Mouse (Mus musculus) ovary, postnatal 36 days (tissue): ENCODE measurements around the gene Wtip.
A peak's percentile ranks its signal among the peaks of the same experiment; 100 is the strongest.
"Not testable (repeated sequence)": the region's sequence is repeated elsewhere in the genome, so short reads cannot be mapped to it uniquely, and the experiment has no call there.

Experiments used
- DNase-seq: peaks from one replicate; pipeline ENCODE4 v3.0.0; 2022; ENCODE audit warnings: low spot score, mixed read lengths

Wtip gene

DNA sequence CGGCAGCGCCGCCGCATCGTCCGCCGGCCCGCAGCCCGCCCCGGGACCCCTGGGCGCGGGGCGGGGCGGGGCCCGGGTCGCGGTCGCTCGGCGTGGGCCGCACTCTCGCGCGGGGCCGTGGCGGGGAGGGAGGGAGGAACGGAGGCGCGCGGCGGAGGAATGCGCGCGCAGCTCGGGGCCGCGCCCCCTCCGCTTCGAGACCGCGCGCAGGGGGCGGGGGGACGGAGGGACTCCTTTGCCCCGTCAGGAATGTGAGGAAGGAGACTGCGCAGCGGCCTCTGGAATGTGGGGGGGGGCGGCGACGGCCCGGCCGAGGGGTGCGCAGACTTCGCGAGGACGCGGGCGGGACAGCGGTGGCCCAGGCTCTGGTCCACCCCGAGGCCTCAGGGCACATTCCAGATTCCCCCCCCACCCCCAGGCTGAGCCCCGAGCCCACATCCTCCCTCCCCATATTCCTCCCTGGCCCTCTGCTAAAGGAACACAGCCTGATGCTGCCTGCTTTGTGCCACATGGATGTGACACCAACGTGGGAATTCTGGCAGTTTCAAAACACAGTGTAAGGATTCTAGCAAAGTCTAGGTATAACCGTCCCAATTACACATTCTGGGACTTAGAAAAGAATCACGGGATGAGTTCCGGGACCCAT, at the start of gene Wtip:
Wtip (minus strand) TSS at position 152 of the 646 bp plus-strand sequence.
- peak; percentile 82 for DNase-seq

- DNase-seq = not testable (repeated sequence)
These were observed 43.2 kb upstream of the Wtip start for GRCm38 (mm10) chr7:34176241-34176640.

DNA sequence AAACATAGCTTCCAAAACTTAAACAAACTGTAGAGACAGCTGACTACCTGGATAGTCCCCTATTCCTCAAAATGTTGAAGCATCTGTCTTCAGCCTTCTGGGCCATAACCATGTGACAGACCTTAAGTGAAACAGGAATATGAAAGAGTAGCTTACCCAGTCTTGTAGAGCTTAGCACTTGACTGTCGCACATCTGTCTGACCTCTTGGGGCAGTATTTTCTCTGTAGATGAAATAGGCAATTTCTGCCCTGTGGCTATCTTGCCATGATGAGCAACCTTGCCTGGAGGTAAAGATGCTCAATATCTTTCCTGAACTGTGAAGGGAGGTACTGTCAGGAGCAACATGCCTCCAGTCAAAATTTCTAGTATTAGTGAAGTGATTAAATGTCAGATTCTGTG, 39.2 kb upstream of the Wtip start:
- DNase-seq = no peak

- no peak for DNase-seq
These were observed 36.4 kb upstream of the Wtip start, which contains the start of gene Uba2 for GRCm38 (mm10) chr7:34169454-34169853. Gene Uba2 (minus strand): TSS chr7:34169599.

DNA sequence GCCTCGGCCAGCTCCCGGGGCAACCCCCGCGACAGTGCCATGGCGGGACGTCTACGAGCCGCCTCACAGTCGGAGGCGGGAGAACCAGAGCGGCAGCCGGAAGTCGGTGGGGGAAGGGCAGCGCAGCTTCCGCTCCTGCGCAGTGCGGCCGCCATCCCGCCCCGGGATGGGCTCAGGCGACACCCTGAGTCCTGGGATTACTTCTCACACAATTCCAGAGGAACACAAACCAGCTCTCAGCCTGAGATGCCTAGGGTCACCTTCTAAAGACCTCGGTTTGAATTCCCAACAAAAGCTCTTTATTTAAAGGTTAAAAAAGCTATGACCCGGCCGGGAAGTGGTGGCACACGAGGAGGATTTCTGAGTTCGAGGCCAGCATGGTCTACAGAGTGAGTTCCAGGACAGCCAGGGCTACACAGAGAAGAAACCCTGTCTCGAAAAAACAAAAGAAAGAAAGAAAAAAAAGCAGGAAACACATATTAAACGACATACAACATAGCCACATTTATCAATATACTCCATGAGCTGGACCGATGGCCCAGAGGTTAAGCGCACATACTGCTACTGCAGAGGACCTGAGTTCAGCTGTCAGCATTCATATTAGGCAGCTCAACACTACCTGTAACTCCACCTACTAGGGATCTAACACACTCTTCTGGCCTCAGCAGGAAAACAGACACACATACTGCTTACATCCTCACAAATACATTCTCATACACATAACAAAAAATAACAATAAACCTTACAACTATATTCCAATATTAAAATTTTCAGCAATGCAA, 35.6 kb upstream of the Wtip start:
- peak; percentile 91 for DNase-seq

- DNase-seq = no peak
These were observed 34.9 kb upstream of the Wtip start for GRCm38 (mm10) chr7:34167766-34168469.

GRCm38 (mm10) chr7:34166850-34167249, 33.8 kb upstream of the Wtip start:
- no peak for DNase-seq

DNA sequence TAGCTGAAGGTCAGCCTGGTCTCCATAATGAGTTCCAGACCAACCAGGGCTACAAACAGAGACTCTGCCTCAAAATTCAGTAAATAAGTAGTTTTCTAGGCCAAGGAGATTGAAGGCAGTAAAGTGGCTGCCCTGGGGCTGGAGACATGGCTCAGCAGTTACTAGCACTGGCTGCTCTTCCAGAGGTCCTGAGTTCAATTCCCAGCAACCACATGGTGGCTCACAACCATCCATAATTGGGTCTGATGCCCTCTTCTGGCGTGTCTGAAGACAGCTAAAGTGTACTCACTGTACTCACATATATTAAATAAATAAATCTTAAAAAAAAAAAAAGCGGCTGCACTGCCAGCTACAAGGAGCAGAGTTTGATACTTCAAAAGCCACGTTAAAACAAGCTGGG, 32.9 kb upstream of the Wtip start:
- DNase-seq = no peak

DNA sequence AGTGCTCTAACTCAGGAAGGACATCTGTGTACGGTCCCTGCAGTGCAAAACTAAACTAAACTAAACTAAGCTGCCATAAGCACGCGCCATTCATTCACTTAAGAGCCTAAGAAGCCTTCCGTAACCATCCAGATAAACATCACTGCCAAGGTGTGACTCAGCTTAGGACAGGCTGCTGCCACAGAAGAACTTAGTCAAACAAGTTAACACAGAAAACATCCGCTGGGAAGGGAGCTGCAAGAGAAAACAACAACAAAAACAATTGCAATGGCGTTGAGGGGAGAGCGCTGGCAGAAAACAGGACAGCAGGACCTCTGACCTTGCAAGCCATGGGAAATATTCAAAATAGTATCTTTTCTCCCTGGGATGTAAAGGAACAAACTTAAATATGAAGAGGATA, 31.6 kb upstream of the Wtip start:
- no peak for DNase-seq

GRCm38 (mm10) chr7:34159167-34159566, 26.1 kb upstream of the Wtip start:
- no peak for DNase-seq

DNA sequence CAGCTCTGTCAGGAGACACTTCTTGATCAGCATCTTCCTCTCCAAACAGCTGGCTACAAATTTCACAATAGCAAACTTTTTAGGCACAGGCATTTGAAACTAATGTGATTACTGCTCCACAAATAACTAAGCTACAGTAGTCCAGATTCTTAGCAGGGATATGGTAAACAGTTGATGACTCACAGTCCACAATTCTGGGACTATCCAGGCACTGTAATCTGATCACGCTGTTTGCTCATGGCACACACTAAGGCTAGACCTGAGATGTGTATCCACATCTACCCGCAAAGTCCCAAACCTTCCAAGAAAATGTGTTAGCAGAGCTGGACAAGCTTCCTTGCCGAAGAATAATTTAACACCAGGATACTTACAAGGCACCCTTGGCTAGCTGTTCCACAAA, 24.9 kb upstream of the Wtip start:
- DNase-seq = no peak

DNA sequence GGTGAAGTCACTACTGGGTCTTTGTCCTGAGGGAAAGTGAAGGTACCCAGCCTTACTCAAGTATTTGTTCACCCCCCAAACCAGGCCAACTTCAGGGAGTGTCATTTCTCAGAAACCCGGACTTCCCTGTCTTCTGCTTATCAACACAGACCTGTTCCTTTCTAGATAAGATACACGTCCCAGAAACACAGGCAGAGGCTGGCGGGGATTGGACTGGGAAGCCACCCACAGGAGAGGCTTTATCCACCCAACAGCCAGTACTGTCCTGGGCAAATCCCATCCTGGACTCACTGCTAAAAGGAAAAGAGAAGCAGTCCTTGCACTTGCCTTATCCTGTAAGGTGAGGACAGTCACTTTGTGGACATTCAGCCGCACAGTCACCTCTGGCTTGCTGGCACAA, 14.1 kb upstream of the Wtip start:
- DNase-seq = no peak

DNA sequence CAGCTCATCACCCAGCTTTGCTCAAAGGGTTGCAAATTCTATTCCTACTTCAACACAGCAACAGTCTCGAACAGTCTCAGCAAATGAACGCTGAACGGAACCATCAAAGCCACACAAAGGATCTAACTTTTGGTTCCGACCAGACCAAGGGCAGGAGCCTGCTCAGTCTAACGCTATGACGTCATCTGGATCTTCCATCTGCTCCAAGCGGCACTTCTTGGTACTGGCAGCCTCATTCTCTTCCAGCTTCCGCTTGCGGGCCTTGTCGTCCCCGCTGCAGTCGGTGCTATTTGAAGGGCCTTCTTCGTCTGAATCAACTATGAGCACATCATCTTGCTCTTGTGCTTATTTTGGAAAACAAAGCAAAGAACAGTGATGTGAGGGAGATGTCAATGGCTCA, 8.1 kb upstream of the Wtip start:
- no peak for DNase-seq

DNA sequence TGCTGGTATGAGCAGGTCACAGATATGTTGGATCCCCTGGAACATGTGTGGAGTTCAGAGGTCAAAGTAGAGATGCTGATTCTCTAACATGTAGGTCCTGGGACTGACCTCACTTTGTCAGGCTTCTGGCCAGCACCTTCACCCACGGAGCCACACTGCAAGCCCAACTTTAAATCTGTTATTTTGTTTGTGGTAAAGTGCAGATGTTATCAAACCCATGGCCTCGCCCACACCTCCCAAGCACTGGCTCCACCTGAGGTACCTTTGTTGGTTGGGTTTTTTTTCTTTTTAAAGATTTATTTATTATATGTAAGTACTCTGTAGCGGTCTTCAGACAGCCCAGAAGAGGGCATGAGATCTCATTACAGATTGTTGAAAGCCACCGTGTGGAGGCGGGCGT, 6.4 kb upstream of the Wtip start:
- DNase-seq = no peak

GRCm38 (mm10) chr7:34134336-34134735, 1.3 kb upstream of the Wtip start:
- no peak for DNase-seq

- peak; percentile 36 for DNase-seq
These were observed 551 bp downstream of the Wtip start for GRCm38 (mm10) chr7:34132355-34133079.

DNA sequence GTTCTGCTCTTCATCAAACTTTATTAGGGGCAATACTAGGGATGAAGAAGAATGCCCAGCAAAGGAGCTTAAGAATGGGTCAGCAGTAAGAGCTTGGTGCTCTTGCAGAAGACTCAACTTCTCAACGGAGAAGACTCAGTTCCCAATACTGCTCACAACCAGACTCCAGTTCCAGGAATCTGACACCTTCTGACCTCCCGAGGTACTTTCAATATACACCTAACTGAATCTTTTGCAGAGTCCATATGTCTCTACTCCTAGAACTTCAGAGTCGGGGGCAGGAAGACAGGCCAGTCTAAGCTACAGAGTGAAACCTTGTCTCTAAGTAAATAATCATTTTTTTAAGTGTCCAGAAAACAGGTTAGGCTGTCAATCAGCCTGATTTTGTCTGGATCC, 1.1 kb downstream of the Wtip start:
- no peak for DNase-seq

DNA sequence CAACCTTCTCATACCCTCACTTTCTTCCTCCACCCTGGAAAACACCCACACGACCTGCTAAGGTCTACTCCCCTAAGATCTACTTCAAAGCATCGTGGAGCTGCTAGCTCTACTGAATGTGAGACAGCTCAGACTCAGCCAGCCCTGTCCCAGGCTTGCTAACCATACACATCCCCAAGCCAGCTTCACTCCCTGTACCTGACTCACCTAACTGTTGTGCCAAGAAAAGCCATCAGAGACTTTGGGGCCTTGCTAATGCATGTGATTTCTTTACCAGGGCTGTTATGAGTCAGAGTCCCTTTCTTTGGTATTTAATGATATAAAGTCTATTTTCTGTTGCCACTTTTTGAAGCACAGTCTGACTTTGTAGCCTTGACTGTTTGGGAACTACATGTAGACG, 1.9 kb downstream of the Wtip start:
- DNase-seq = no peak

DNA sequence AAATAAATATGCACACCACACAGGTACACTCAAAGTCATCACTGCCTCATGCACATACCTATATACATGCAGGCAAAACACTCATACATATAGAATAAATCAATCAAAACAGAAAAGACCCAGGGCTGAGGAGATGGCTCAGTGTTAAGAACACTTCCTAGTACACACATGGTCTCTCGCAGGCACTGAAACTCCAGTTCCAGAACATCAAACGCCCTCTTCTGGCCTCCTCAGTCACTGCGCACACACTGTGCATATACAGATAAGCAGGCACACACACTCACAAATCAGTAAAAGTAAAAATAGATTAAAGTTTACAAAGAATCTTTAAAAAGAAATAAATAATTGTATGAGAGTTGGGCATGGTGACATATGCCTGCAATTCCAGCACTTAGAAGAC, 6.8 kb downstream of the Wtip start:
- no peak for DNase-seq

DNA sequence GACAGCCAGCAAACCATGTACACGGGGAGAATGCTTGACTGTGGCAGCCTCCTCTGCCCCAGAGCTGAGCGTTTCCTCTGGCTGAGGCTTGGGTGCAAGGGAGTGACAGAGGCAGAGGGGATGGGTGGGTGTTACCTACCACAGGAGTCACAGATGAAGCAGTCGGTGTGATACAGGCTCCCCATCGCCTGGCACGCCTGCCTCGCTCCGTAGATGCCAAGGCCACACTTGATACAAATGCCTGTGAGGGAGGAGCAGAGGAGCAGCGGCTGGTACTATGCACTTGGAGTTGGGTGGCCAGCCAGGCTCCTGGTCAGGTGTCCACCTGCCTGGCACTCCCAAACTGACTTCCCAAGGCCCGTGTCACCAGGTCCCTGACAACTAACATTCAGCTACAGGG, 7.7 kb downstream of the Wtip start:
- no peak for DNase-seq

GRCm38 (mm10) chr7:34122987-34123720, 9.9 kb downstream of the Wtip start:
- no peak for DNase-seq

DNA sequence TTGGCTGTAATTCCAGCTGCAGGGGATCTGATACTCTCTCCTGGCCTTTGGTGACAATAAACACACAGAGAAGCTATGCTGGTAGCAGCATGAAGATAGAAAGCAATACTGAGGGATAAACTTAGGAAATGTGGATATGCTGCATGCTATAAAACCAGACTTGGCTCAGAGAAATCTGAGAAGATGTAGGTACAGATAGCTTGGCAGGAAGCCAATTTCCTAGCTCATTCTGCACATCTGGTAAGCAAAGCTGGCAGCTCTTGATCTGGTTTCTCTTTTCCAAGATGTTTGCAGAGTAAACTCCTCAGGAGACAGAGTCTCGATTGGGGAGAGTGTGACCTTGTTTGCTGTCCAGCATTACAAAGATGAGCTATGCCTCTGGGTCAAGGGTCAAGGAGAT, 12.4 kb downstream of the Wtip start:
- not testable (repeated sequence) for DNase-seq
